Mouse (Mus musculus) cortical plate, adult 2 months (tissue): ENCODE results near the gene Kdelr1. TPM values are rescaled to one million over a fixed set of nuclear protein-coding genes. Genes with fewer than 3 reads are reported as not detected.
A peak's percentile ranks its signal among the peaks of the same experiment; 100 is the strongest.

Source experiments
- H3K27ac ChIP-seq: fragments of 200-500 bp; 2 replicates; pipeline ENCODE4 v1.5.1; 2012; ENCODE audit warnings: low read length, control low read depth, inconsistent platforms; ENCODE audit not compliant: insufficient read depth
- H3K4me1 ChIP-seq: fragments of 200-500 bp; 2 replicates; pipeline ENCODE4 v1.6.1; 2011; ENCODE audit warnings: low read length; ENCODE audit not compliant: control insufficient read depth, insufficient read depth
- H3K4me3 ChIP-seq: fragments of 200-500 bp; 2 replicates; pipeline ENCODE4 v1.5.1; 2011; ENCODE audit warnings: mild to moderate bottlenecking, low read length, control low read depth; ENCODE audit not compliant: insufficient read depth
- CTCF ChIP-seq: fragments of 200-500 bp; IDR thresholded peaks from 2 replicates; pipeline ENCODE4 v1.5.1; 2011; ENCODE audit warnings: mild to moderate bottlenecking, control low read depth, low read length; ENCODE audit not compliant: insufficient read depth; ENCODE audit errors: extremely low read depth
- POLR2A ChIP-seq: fragments of 200-500 bp; IDR thresholded peaks from 2 replicates; pipeline ENCODE4 v1.6.1; 2011; ENCODE audit warnings: mild to moderate bottlenecking, low read length, control low read depth; ENCODE audit not compliant: insufficient read depth; ENCODE audit errors: extremely low read depth
- polyA plus RNA-seq: library from polyadenylated mRNA; depleted of rRNA; stranded (reverse); fragments of >200 nt; gene quantifications from 2 replicates; pipeline ENCODE4 v1.2.3, GENCODE M21; 2012

Kdelr1 gene
- polyA plus RNA-seq, 1 experiment, result 107 TPM

- Histone ChIP-seq H3K4me1 (no peaks in the 10 kb centered on the region), H3K4me3 (no peak overlapping the region), H3K27ac (no peak overlapping the region)
- no peak for TF ChIP-seq CTCF
- no peak for TF ChIP-seq POLR2A
These were observed 24.0 kb upstream of the Kdelr1 start for GRCm38 (mm10) chr7:45848447-45849027.

- no peaks in the 10 kb centered on the region for H3K4me1 ChIP-seq
- TF ChIP-seq POLR2A, result no peak
- no peak for TF ChIP-seq CTCF
- no peak overlapping the region for H3K4me3 ChIP-seq
- no peak overlapping the region for H3K27ac ChIP-seq
These were observed 21.9 kb upstream of the Kdelr1 start for GRCm38 (mm10) chr7:45850661-45851060.

GRCm38 (mm10) chr7:45853089-45853488 lies 19.5 kb upstream of the Kdelr1 start:
- H3K4me1 ChIP-seq, result no peaks in the 10 kb centered on the region
- H3K4me3 ChIP-seq, result no peak overlapping the region
- TF ChIP-seq CTCF (no peak), POLR2A (no peak)
- no peak overlapping the region for H3K27ac ChIP-seq

- no peaks in the 10 kb centered on the region for H3K4me1 ChIP-seq
- TF ChIP-seq POLR2A, result no peak
- TF ChIP-seq CTCF, result no peak
- H3K27ac ChIP-seq, result no peak overlapping the region
- peak overlapping the region; percentile 14 for H3K4me3 ChIP-seq
These were observed 15.3 kb upstream of the Kdelr1 start for GRCm38 (mm10) chr7:45856950-45857901.

GRCm38 (mm10) chr7:45859008-45859407 lies 13.6 kb upstream of the Kdelr1 start:
- H3K4me3 ChIP-seq, result no peak overlapping the region

GRCm38 (mm10) chr7:45862804-45863203 lies 9.8 kb upstream of the Kdelr1 start:
- no peaks in the 10 kb centered on the region for H3K4me1 ChIP-seq
- H3K4me3 ChIP-seq, result no peak overlapping the region
- TF ChIP-seq POLR2A, result no peak
- TF ChIP-seq CTCF, result no peak
- H3K27ac ChIP-seq, result no peak overlapping the region

More at GRCm38 (mm10) chr7:45859008-45859407, 13.6 kb upstream of the Kdelr1 start:
- TF ChIP-seq CTCF (no peak), POLR2A (no peak)
- H3K4me1 ChIP-seq, result no peaks in the 10 kb centered on the region
- no peak overlapping the region for H3K27ac ChIP-seq

GRCm38 (mm10) chr7:45864435-45864834 lies 8.1 kb upstream of the Kdelr1 start:
- no peak overlapping the region for H3K27ac ChIP-seq
- TF ChIP-seq CTCF (no peak), POLR2A (no peak)

GRCm38 (mm10) chr7:45865925-45866910 lies 6.4 kb upstream of the Kdelr1 start:
- H3K27ac ChIP-seq, result no peak overlapping the region
- 0 out of 2 replicates have a peak, but pooled peaks have one; percentile 24 for TF ChIP-seq POLR2A
- TF ChIP-seq CTCF, result no peak
- no peaks in the 10 kb centered on the region for H3K4me1 ChIP-seq
- H3K4me3 ChIP-seq, result peak overlapping the region; percentile 42

More at GRCm38 (mm10) chr7:45864435-45864834, 8.1 kb upstream of the Kdelr1 start:
- H3K4me1 ChIP-seq, result no peaks in the 10 kb centered on the region
- no peak overlapping the region for H3K4me3 ChIP-seq

GRCm38 (mm10) chr7:45867871-45868270 lies 4.7 kb upstream of the Kdelr1 start:
- Histone ChIP-seq H3K27ac (no peak overlapping the region), H3K4me3 (peak overlapping the region; percentile 48; the same call in 1 of the 2 replicates), H3K4me1 (no peaks in the 10 kb centered on the region)
- TF ChIP-seq POLR2A (no peak), CTCF (no peak)
